Mouse (Mus musculus) adrenal gland, adult 18-20 months (tissue): ENCODE data around the gene Serpina3m. TPM values are rescaled to one million over a fixed set of nuclear protein-coding genes. Genes with fewer than 3 reads are reported as not detected.

Experiments
- total RNA-seq, 2 experiments: library from RNA; stranded (reverse); gene quantifications; 1 replicate in 1 of 2; 2 replicates in 1 of 2; pipeline ENCODE4 v1.2.3; 2021

The Serpina3m gene
- total RNA-seq, 2 experiments from 2014 or later, result 1.2 to 2.3 TPM

Other genes with a start within 250 kb of the Serpina3m start
- 1 to 10 TPM in 1 of 2 experiments, under 1 TPM in 1; 0.90 to 1.5 TPM for gene Serpina5, start 237.4 kb upstream of the Serpina3m start, total RNA-seq
- not detected for gene Serpina3a, start 225.8 kb upstream of the Serpina3m start, total RNA-seq
- gene Serpina3b, start 210.5 kb upstream of the Serpina3m start, total RNA-seq, result 1 to 10 TPM in 1 of 2 experiments, under 1 TPM in 1; 0.33 to 2.1 TPM
- gene Serpina3c, start 184.6 kb upstream of the Serpina3m start, total RNA-seq, result 10 to 100 TPM; 23.7 to 24.1 TPM
- gene Serpina3f, start 123.9 kb upstream of the Serpina3m start, total RNA-seq, result under 1 TPM; 0.48 to 0.60 TPM
- gene Serpina3g, start 102.2 kb upstream of the Serpina3m start, total RNA-seq, result 1 to 10 TPM; 4.3 to 4.8 TPM
- not detected for gene Serpina3i, start 75.4 kb upstream of the Serpina3m start, total RNA-seq
- under 1 TPM in 1 of 2 experiments, not detected in 1; 0.89 TPM for gene Serpina3j, start 23.9 kb upstream of the Serpina3m start, total RNA-seq
- gene Serpina3k, start within 50 bp of the Serpina3m start, total RNA-seq, result 1 to 10 TPM; 1.1 to 4.0 TPM
- gene Serpina3n, start 68.2 kb downstream of the Serpina3m start, total RNA-seq, result 10 to 100 TPM in 1 of 2 experiments, 1 to 10 TPM in 1; 6.0 to 33.8 TPM
- not detected for gene Gsc, start 134.8 kb downstream of the Serpina3m start, total RNA-seq